Mouse (Mus musculus) ES-E14 (cell line): ENCODE data around the gene Olfr211. TPM values are rescaled to one million over a fixed set of nuclear protein-coding genes. Genes with fewer than 3 reads are reported as not detected.

Source experiments
- DNase-seq: peaks from one replicate; pipeline ENCODE4 v3.0.0-alpha.2; 2013; ENCODE audit warnings: low read depth, low spot score
- H3K27ac ChIP-seq: 2 replicates; pipeline ENCODE4 v1.5.1; 2012; ENCODE audit warnings: low read depth, mild to moderate bottlenecking, low read length, moderate library complexity, mixed read lengths; ENCODE audit not compliant: poor library complexity, insufficient read depth, severe bottlenecking
- H3K36me3 ChIP-seq: 2 replicates; pipeline ENCODE4 v1.6.1; 2012; ENCODE audit warnings: mild to moderate bottlenecking, low read length, moderate library complexity, mixed read lengths; ENCODE audit not compliant: control insufficient read depth, poor library complexity, insufficient read depth, severe bottlenecking
- H3K4me1 ChIP-seq, 2 experiments: fragments of 150-350 bp in 1 of 2; sonication (generic) in 1 of 2; 2 replicates each; pipeline ENCODE4 v1.6.1; 2012; ENCODE audit warnings: low read length in 2 of 2, mild to moderate bottlenecking in 1 of 2, mixed read lengths in 1 of 2; ENCODE audit not compliant: control insufficient read depth in 2 of 2, insufficient read depth in 2 of 2, poor library complexity in 1 of 2
- H3K4me3 ChIP-seq, 2 experiments: fragments of 150-350 bp in 1 of 2; sonication (generic) in 1 of 2; 2 replicates each; pipeline ENCODE4 v1.5.1; 2012; ENCODE audit warnings: low read length in 2 of 2, low read depth in 1 of 2, mild to moderate bottlenecking in 1 of 2, mixed read lengths in 1 of 2; ENCODE audit not compliant: insufficient read depth in 1 of 2, poor library complexity in 1 of 2, severe bottlenecking in 1 of 2
- H3K9ac ChIP-seq: 2 replicates; pipeline ENCODE4 v1.6.1; 2012; ENCODE audit warnings: low read depth, mild to moderate bottlenecking, low read length, mixed read lengths; ENCODE audit not compliant: poor library complexity, insufficient read depth, severe bottlenecking
- H3K9me3 ChIP-seq: fragments of 150-350 bp; sonication (generic); 2 replicates; pipeline ENCODE4 v1.6.1; 2012; ENCODE audit warnings: low read depth, mild to moderate bottlenecking, low read length; ENCODE audit not compliant: control insufficient read depth, insufficient read depth
- CHD2 ChIP-seq: IDR thresholded peaks from 2 replicates; pipeline ENCODE4 v1.6.1; 2014; ENCODE audit warnings: mild to moderate bottlenecking, low read depth, low read length, inconsistent platforms
- HCFC1 ChIP-seq: IDR thresholded peaks from 2 replicates; pipeline ENCODE4 v1.6.1; 2012; ENCODE audit warnings: low read length, inconsistent platforms, borderline replicate concordance; ENCODE audit not compliant: insufficient read depth
- MAFK ChIP-seq: IDR thresholded peaks from 2 replicates; pipeline ENCODE4 v1.6.1; 2014; ENCODE audit warnings: mild to moderate bottlenecking, low read depth, low read length, inconsistent platforms; ENCODE audit not compliant: insufficient read depth
- ZC3H11A ChIP-seq: IDR thresholded peaks from 2 replicates; pipeline ENCODE4 v1.6.1; 2012; ENCODE audit warnings: low read depth, mild to moderate bottlenecking, inconsistent platforms, low read length, borderline replicate concordance
- ZNF384 ChIP-seq: IDR thresholded peaks from 2 replicates; pipeline ENCODE4 v1.6.1; 2012; ENCODE audit warnings: low read depth, low read length, inconsistent platforms
- in situ Hi-C, 2 experiments: fragments of 600-800 bp; cut with MboI; formaldehyde crosslinking; loops; one replicate each; pipeline ENCODE4 v1.15.1; 2025; ENCODE audit warnings: low sequenced_read_pairs in 2 of 2, inconsistent platforms in 1 of 2; ENCODE audit not compliant: unreplicated experiment in 2 of 2
- total RNA-seq: library from RNA; depleted of rRNA; stranded (reverse); fragments of 300-350 nt; gene quantifications from 2 replicates; pipeline ENCODE4 v1.2.3, GENCODE M21; 2012; rRNA removed

Gene Olfr211
- not detected in 2 replicates for total RNA-seq

- DNase-seq: no peak
- Histone ChIP-seq H3K4me1 (no peaks in the 10 kb centered on the region), H3K9me3 (no peaks in the 10 kb centered on the region), H3K27ac (no peak within 1 kb of the TSS), H3K4me3 (no peak within 1 kb of the TSS), H3K9ac (no peak within 1 kb of the TSS), H3K36me3 (no peaks in the 10 kb centered on the region)
- TF ChIP-seq CHD2: no peak
- TF ChIP-seq HCFC1: no peak
- in situ Hi-C loops: no loop called here
Observed at GRCm38 (mm10) chr6:116488791-116489190, at the start of gene Olfr211. TSS of gene Olfr211 (plus strand) at chr6:116489091.

- no peaks in the 10 kb centered on the region for H3K4me1 ChIP-seq
- no peaks in the 10 kb centered on the region for H3K9me3 ChIP-seq
- H3K9ac ChIP-seq: no peak overlapping the region
- DNase-seq: no peak
- TF ChIP-seq ZNF384: no peak
- TF ChIP-seq HCFC1: no peak
- no peak for TF ChIP-seq CHD2
- no peak for TF ChIP-seq MAFK
- no peak for TF ChIP-seq ZC3H11A
- H3K27ac ChIP-seq: no peak overlapping the region
- H3K4me3 ChIP-seq: no peak overlapping the region
- in situ Hi-C loops: no loop called here
- H3K36me3 ChIP-seq: no peaks in the 10 kb centered on the region
Observed at GRCm38 (mm10) chr6:116439531-116439930, 49.4 kb upstream of the Olfr211 start.

GRCm38 (mm10) chr6:116440447-116440846, 48.4 kb upstream of the Olfr211 start:
- no peak for TF ChIP-seq HCFC1
- Histone ChIP-seq H3K27ac (no peak overlapping the region), H3K9ac (no peak overlapping the region), H3K4me1 (no peaks in the 10 kb centered on the region), H3K36me3 (no peaks in the 10 kb centered on the region), H3K4me3 (no peak overlapping the region), H3K9me3 (no peaks in the 10 kb centered on the region)
- no peak for DNase-seq
- in situ Hi-C loops: no loop called here

- in situ Hi-C loops: no loop called here
Observed at GRCm38 (mm10) chr6:116440849-116441248, 48.0 kb upstream of the Olfr211 start.

GRCm38 (mm10) chr6:116455781-116456180, 33.1 kb upstream of the Olfr211 start:
- Histone ChIP-seq H3K27ac (no peak overlapping the region), H3K9me3 (no peaks in the 10 kb centered on the region), H3K4me3 (no peak overlapping the region), H3K9ac (no peak overlapping the region), H3K4me1 (no peaks in the 10 kb centered on the region; a peak in 1 of 4 replicates), H3K36me3 (no peaks in the 10 kb centered on the region)
- TF ChIP-seq ZC3H11A (no peak), CHD2 (no peak), MAFK (no peak), HCFC1 (no peak), ZNF384 (no peak)
- DNase-seq: no peak
- in situ Hi-C loops: no loop called here

More at GRCm38 (mm10) chr6:116440849-116441248, 48.0 kb upstream of the Olfr211 start:
- H3K9me3 ChIP-seq: no peaks in the 10 kb centered on the region
- no peaks in the 10 kb centered on the region for H3K4me1 ChIP-seq
- no peaks in the 10 kb centered on the region for H3K36me3 ChIP-seq
- TF ChIP-seq ZC3H11A: no peak
- no peak for DNase-seq
- no peak overlapping the region for H3K4me3 ChIP-seq
- no peak overlapping the region for H3K9ac ChIP-seq
- no peak overlapping the region for H3K27ac ChIP-seq
